Comparison of ENCODE assay signal across 8 mouse cellular contexts in genomic region chr2:27764256-27764936, GRCm38 (mm10).
A peak's percentile ranks its signal among the peaks of the same experiment; 100 is the strongest.
DNase-seq lines count a peak whose midpoint lies in the region; ATAC-seq and TF ChIP-seq lines count a peak whose summit lies in the region.

No protein-coding gene starts in this region.

- ATAC-seq in heart, embryonic 14.5 days (ENCODE audit: insufficient number of reproducible peaks, insufficient read depth, low FRiP score, low read depth), result peak; percentile 19
- peak; percentile 24; the same call in 1 of the 2 replicates for ATAC-seq in forebrain, embryonic 11.5 days (replicated peaks; ENCODE audit: low FRiP score)
- ATAC-seq in kidney, embryonic 16.5 days (ENCODE audit: low FRiP score, low TSS enrichment), result peak; percentile 57
- ATAC-seq in midbrain, postnatal 0 days (ENCODE audit: low FRiP score), result peak; percentile 61

- no peak overlapping the region for H3K9ac ChIP-seq in heart, embryonic 14.5 days (ENCODE audit: low read length)
- H3K9ac ChIP-seq in forebrain, embryonic 11.5 days (ENCODE audit: low read length), result peak overlapping the region; percentile 8; the same call in 1 of the 2 replicates
- H3K9ac ChIP-seq in kidney, embryonic 16.5 days (replicated peaks; ENCODE audit: low read length), result no peak overlapping the region
- H3K9ac ChIP-seq in midbrain, postnatal 0 days (replicated peaks; ENCODE audit: low read length, poor library complexity, severe bottlenecking), result no peak overlapping the region

- peaks cover 4 to 6% of the 10 kb centered on the region in 2 experiments for H3K4me1 ChIP-seq in heart, embryonic 14.5 days (ENCODE audit: control insufficient read depth in 2 of 2, insufficient read depth in 2 of 2, low read length in 2 of 2)
- H3K4me1 ChIP-seq in forebrain, embryonic 11.5 days (replicated peaks; ENCODE audit: control insufficient read depth, insufficient read depth, low read length), result peaks cover 3% of the 10 kb centered on the region; the same call in 1 of the 2 replicates
- H3K4me1 ChIP-seq in kidney, embryonic 16.5 days (ENCODE audit: insufficient read depth, low read length), result peaks cover 15% of the 10 kb centered on the region
- H3K4me1 ChIP-seq in midbrain, postnatal 0 days (ENCODE audit: insufficient read depth, low read length), result peaks cover 3% of the 10 kb centered on the region; the same call in 1 of the 2 replicates

- no peak overlapping the region for H3K4me2 ChIP-seq in heart, embryonic 14.5 days (ENCODE audit: low read length)
- no peak overlapping the region for H3K4me2 ChIP-seq in forebrain, embryonic 11.5 days (ENCODE audit: low read depth, low read length, severe bottlenecking)
- H3K4me2 ChIP-seq in kidney, embryonic 16.5 days (replicated peaks; ENCODE audit: low read depth, low read length), result no peak overlapping the region
- H3K4me2 ChIP-seq in midbrain, postnatal 0 days (ENCODE audit: low read depth, low read length, poor library complexity, severe bottlenecking), result peak overlapping the region; percentile 9; the same call in 1 of the 2 replicates

- 24% methylated on average over 6 of the region's 6 CpGs for WGBS in heart, embryonic 14.5 days
- WGBS in forebrain, embryonic 11.5 days, result 21% methylated on average over 6 of the region's 6 CpGs
- WGBS in kidney, embryonic 16.5 days, result 18% methylated on average over 6 of the region's 6 CpGs
- 12% methylated on average over 6 of the region's 6 CpGs for WGBS in midbrain, postnatal 0 days

- H3K36me3 ChIP-seq in heart, embryonic 14.5 days (ENCODE audit: control insufficient read depth, insufficient read depth, low read length), result peaks cover 29% of the 10 kb centered on the region
- H3K36me3 ChIP-seq in forebrain, embryonic 11.5 days (ENCODE audit: control insufficient read depth, insufficient read depth, low read length), result no peaks in the 10 kb centered on the region; the same call in 1 of the 2 replicates
- peaks cover 11% of the 10 kb centered on the region for H3K36me3 ChIP-seq in kidney, embryonic 16.5 days (ENCODE audit: insufficient read depth, low read length)
- peaks cover 3% of the 10 kb centered on the region; the same call in 1 of the 2 replicates for H3K36me3 ChIP-seq in midbrain, postnatal 0 days (ENCODE audit: insufficient read depth, low read length)

- H3K27me3 ChIP-seq in heart, embryonic 14.5 days (ENCODE audit: control insufficient read depth, insufficient read depth, low read length), result no peaks in the 10 kb centered on the region
- H3K27me3 ChIP-seq in forebrain, embryonic 11.5 days (ENCODE audit: control insufficient read depth, insufficient read depth, low read length), result no peaks in the 10 kb centered on the region
- H3K27me3 ChIP-seq in kidney, embryonic 16.5 days (ENCODE audit: insufficient read depth, low read length), result no peaks in the 10 kb centered on the region
- H3K27me3 ChIP-seq in midbrain, postnatal 0 days (ENCODE audit: insufficient read depth, low read length), result no peaks in the 10 kb centered on the region

- H3K27ac ChIP-seq in heart, embryonic 14.5 days (replicated peaks in 1 of 2; ENCODE audit: control insufficient read depth in 1 of 2, insufficient read depth in 1 of 2, low read depth in 2 of 2, low read length in 2 of 2), result no peak overlapping the region
- H3K27ac ChIP-seq in forebrain, embryonic 11.5 days (ENCODE audit: low read depth, low read length), result no peak overlapping the region
- no peak overlapping the region for H3K27ac ChIP-seq in kidney, embryonic 16.5 days (ENCODE audit: low read length)
- no peak overlapping the region for H3K27ac ChIP-seq in midbrain, postnatal 0 days (ENCODE audit: low read depth, low read length)

- no peak for DNase-seq in heart, adult 9 months (ENCODE audit: low spot score in 2 of 2)
- DNase-seq in forebrain, embryonic 11.5 days (ENCODE audit: low spot score), result no peak
- peak; percentile 77 for DNase-seq in midbrain, postnatal 0 days (ENCODE audit: low spot score)
- no peak for DNase-seq in left cerebral cortex, adult 18-20 months (ENCODE audit: low spot score in 2 of 2)
- DNase-seq in Muller cell, postnatal 12 days (ENCODE audit: inconsistent ontology term), result no peak
- no peak for DNase-seq in cerebellum, adult 18-20 months

- no peak for TF ChIP-seq CTCF in midbrain, postnatal 0 days (IDR thresholded peaks at IDR 0.05)

- no peaks in the 10 kb centered on the region for H3K9me3 ChIP-seq in heart, embryonic 14.5 days (ENCODE audit: control insufficient read depth, low read length)
- no peaks in the 10 kb centered on the region for H3K9me3 ChIP-seq in forebrain, embryonic 11.5 days (ENCODE audit: control insufficient read depth, low read length)
- H3K9me3 ChIP-seq in kidney, embryonic 16.5 days (ENCODE audit: low read length), result no peaks in the 10 kb centered on the region
- H3K9me3 ChIP-seq in midbrain, postnatal 0 days (ENCODE audit: low read length), result no peaks in the 10 kb centered on the region

- no peak overlapping the region for H3K4me3 ChIP-seq in heart, embryonic 14.5 days (ENCODE audit: control insufficient read depth in 1 of 2, insufficient read depth in 1 of 2, low read depth in 1 of 2, low read length in 2 of 2)
- H3K4me3 ChIP-seq in forebrain, embryonic 11.5 days (ENCODE audit: low read depth, low read length), result no peak overlapping the region
- H3K4me3 ChIP-seq in kidney, embryonic 16.5 days (ENCODE audit: low read length), result no peak overlapping the region
- no peak overlapping the region for H3K4me3 ChIP-seq in midbrain, postnatal 0 days (ENCODE audit: low read depth, low read length)
